In the genomic region with DNA sequence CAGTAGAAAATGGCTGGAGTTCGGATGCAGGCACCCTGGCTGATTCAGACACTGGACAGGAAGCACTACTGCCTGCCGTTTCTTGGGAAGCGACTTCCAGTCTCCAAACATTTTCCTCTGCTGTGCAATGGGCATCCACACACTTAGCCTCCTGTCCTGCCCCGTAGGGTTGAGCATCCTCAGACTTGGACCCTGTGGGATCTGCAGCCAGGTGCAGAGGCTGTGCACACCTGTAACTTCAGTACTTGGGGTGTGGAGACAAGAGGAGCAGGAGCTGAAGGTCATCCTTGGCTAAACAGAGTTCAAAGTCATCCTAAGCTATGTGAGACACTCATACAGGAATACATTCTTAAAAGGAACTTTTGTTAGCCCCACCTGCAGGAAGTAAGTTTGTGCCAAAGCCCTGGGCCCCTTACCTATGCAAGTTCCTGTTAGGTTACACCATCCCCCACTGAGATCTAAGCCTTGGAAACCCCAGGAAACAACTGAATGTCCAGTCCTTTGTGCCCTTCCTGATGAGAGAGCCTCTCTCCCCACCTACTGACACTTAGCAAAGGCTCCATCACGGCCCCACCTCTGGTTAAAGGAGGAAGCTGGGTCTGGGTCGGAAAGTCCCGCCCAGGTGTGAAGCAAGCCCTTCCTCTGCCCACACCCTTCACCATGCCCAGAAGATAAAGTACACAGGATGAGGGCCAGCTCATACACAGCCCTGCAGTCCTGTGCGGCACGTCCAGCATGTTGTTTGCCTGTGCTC, we compare ENCODE assay signal across 8 mouse cellular contexts. TPM values are rescaled to one million over a fixed set of nuclear protein-coding genes. Genes with fewer than 3 reads are reported as not detected.
DNase-seq lines count a peak whose midpoint lies in the region; ATAC-seq and TF ChIP-seq lines count a peak whose summit lies in the region.

No protein-coding gene starts in this region.

- ATAC-seq in intestine, embryonic 14.5 days (replicated peaks; ENCODE audit: low FRiP score, low TSS enrichment, low read depth), result peak; percentile 75

- no peak overlapping the region for H3K4me3 ChIP-seq in intestine, embryonic 14.5 days (ENCODE audit: low read depth, low read length)
- no peak overlapping the region for H3K4me3 ChIP-seq in cerebellum, adult 2 months (replicated peaks; ENCODE audit: insufficient read depth, low read depth, low read length)

- no peaks in the 10 kb centered on the region for H3K36me3 ChIP-seq in intestine, embryonic 14.5 days (ENCODE audit: control insufficient read depth, insufficient read depth, low read length)

- peak; percentile 93 for DNase-seq in heart, adult 11 months
- no peak for DNase-seq in heart, postnatal 4 days
- DNase-seq in B cell, adult 2 months, result peak; percentile 38 to 45
- DNase-seq in intestine, embryonic 14.5 days (ENCODE audit: low spot score), result peak; percentile 68
- peak; percentile 67 for DNase-seq in lung, postnatal 25 days (ENCODE audit: low spot score)
- DNase-seq in cerebellum, adult 2 months, result no peak
- no peak for DNase-seq in frontal cortex, postnatal 36 days (ENCODE audit: low spot score in 2 of 2)
- no peak for DNase-seq in ovary, postnatal 14 days (ENCODE audit: low spot score)

- H3K4me2 ChIP-seq in intestine, embryonic 14.5 days (ENCODE audit: low read length), result no peak overlapping the region

- no peak overlapping the region for H3K9ac ChIP-seq in intestine, embryonic 14.5 days (ENCODE audit: low read length)

- WGBS in intestine, embryonic 14.5 days, result 54% methylated on average over 9 of the region's 9 CpGs
- 63% methylated on average over 9 of the region's 9 CpGs for WGBS in cerebellum, adult 2 months

- H3K27ac ChIP-seq in intestine, embryonic 14.5 days (ENCODE audit: low read depth), result peak overlapping the region; percentile 22; the same call in 1 of the 2 replicates
- no peak overlapping the region for H3K27ac ChIP-seq in cerebellum, adult 2 months (ENCODE audit: insufficient read depth, low read length)

- TF ChIP-seq CTCF in cerebellum, adult 2 months (IDR thresholded peaks at IDR 0.05; ENCODE audit: borderline replicate concordance, insufficient read depth, low read depth, low read length), result no peak

- no peaks in the 10 kb centered on the region for H3K27me3 ChIP-seq in intestine, embryonic 14.5 days (replicated peaks; ENCODE audit: control insufficient read depth, insufficient read depth, low read length)
- no peaks in the 10 kb centered on the region for H3K27me3 ChIP-seq in cerebellum, adult 2 months (ENCODE audit: control insufficient read depth, insufficient read depth, low read length)

- H3K4me1 ChIP-seq in intestine, embryonic 14.5 days (replicated peaks; ENCODE audit: control insufficient read depth, insufficient read depth, low read length), result 0 out of 2 replicates have a peak, but pooled peaks cover 3% of the 10 kb centered on the region
- H3K4me1 ChIP-seq in cerebellum, adult 2 months (ENCODE audit: control insufficient read depth, insufficient read depth, low read length), result no peaks in the 10 kb centered on the region

- no peak for TF ChIP-seq POLR2A in cerebellum, adult 2 months (IDR thresholded peaks at IDR 0.05; ENCODE audit: borderline replicate concordance, insufficient read depth, low read length)

- H3K9me3 ChIP-seq in intestine, embryonic 14.5 days (ENCODE audit: control insufficient read depth, low read length), result no peaks in the 10 kb centered on the region

RNA-seq across cellular contexts. Expression of a gene that starts 13.0 kb away (rescaled TPM):
- total RNA-seq in heart, postnatal 4 days (2021), result 1 to 10 TPM; 1.1 to 2.0 TPM
- 17.7 and 26.7 TPM in 2 replicates for polyA plus RNA-seq in intestine, embryonic 14.5 days (2014; fragmentation: Nextera tagmentation; extraction: Ambion mirVana)
- 17.3 TPM in 2 replicates for polyA plus RNA-seq in cerebellum, adult 2 months (2012; rRNA removed)

RNA-seq across cellular contexts. Expression of a gene that starts 26.0 kb away (rescaled TPM):
- total RNA-seq in heart, postnatal 4 days (2021), result 10 to 100 TPM; 11.9 to 14.9 TPM
- polyA plus RNA-seq in intestine, embryonic 14.5 days (2014; fragmentation: Nextera tagmentation; extraction: Ambion mirVana), result 21.5 and 21.7 TPM in 2 replicates
- polyA plus RNA-seq in cerebellum, adult 2 months (2012; rRNA removed), result 16.3 and 17.6 TPM in 2 replicates

RNA-seq across cellular contexts. Expression of a gene that starts 41.5 kb away (rescaled TPM):
- total RNA-seq in heart, postnatal 4 days (2021), result 1 to 10 TPM; 8.6 to 9.1 TPM
- polyA plus RNA-seq in intestine, embryonic 14.5 days (2014; fragmentation: Nextera tagmentation; extraction: Ambion mirVana), result 0.66 and 0.75 TPM in 2 replicates
- 12.8 and 14.5 TPM in 2 replicates for polyA plus RNA-seq in cerebellum, adult 2 months (2012; rRNA removed)

RNA-seq across cellular contexts. Expression of a gene that starts 44.4 kb away (rescaled TPM):
- 1 to 10 TPM; 2.8 to 3.5 TPM for total RNA-seq in heart, postnatal 4 days (2021)
- 0.62 and 1.1 TPM in 2 replicates for polyA plus RNA-seq in intestine, embryonic 14.5 days (2014; fragmentation: Nextera tagmentation; extraction: Ambion mirVana)
- 2.0 and 2.1 TPM in 2 replicates for polyA plus RNA-seq in cerebellum, adult 2 months (2012; rRNA removed)

Comparison
In these comparisons a context has a peak if more than half of its experiments do, and no peak if none do; other contexts are left out.
1. DNase-seq: peak in heart, adult 11 months (single experiment), B cell, adult 2 months (2 of 2), intestine, embryonic 14.5 days (single experiment) and lung, postnatal 25 days (single experiment); none in heart, postnatal 4 days (single experiment), cerebellum, adult 2 months (0 of 2), frontal cortex, postnatal 36 days (0 of 2) and ovary, postnatal 14 days (single experiment).